Mouse (Mus musculus): ENCODE measurements at regions not wholly inside any gene's neighbourhood (a gene's known extent, or its start where the extent isn't known, plus 50 kb on each side); places are given as distances from the start of the nearest gene placed in this dataset.

DNA sequence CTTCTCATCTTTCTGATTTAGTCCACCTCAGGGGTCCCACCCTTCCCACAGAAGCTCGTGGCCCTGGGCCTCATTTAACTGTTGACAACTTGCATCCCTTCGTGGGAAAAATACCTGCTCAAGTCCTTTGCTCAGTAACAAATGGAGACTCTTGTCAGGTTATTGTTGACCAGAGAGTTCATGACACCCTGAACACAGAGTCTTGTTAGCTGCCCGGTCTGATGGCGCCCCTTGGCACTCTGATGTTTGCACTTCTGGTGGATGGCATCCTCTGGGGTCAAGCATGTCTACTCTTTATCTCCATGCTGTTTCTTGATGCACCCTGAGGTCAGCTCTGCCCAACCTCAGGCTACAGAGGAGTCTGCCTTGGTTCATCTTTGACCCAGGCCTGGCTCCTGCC, 157.6 kb upstream of the Trpc7 start:
- no peak for TF ChIP-seq CTCF (IDR thresholded peaks at IDR 0.05; ENCODE audit: extremely low read depth, insufficient read length, insufficient replicate concordance, low read depth, low read length)
- TF ChIP-seq POLR2A (IDR thresholded peaks at IDR 0.05; ENCODE audit: low read depth, low read length), result no peak

Data from small intestine, adult 2 months (tissue).